Mouse (Mus musculus): ENCODE results near the gene Nploc4. TPM values are rescaled to one million over a fixed set of nuclear protein-coding genes. Genes with fewer than 3 reads are reported as not detected.

Nploc4 gene
- polyA plus RNA-seq (2012; ENCODE audit: insufficient read depth, insufficient read length, missing spikeins) = 45.6 and 46.6 TPM in 2 replicates

DNA sequence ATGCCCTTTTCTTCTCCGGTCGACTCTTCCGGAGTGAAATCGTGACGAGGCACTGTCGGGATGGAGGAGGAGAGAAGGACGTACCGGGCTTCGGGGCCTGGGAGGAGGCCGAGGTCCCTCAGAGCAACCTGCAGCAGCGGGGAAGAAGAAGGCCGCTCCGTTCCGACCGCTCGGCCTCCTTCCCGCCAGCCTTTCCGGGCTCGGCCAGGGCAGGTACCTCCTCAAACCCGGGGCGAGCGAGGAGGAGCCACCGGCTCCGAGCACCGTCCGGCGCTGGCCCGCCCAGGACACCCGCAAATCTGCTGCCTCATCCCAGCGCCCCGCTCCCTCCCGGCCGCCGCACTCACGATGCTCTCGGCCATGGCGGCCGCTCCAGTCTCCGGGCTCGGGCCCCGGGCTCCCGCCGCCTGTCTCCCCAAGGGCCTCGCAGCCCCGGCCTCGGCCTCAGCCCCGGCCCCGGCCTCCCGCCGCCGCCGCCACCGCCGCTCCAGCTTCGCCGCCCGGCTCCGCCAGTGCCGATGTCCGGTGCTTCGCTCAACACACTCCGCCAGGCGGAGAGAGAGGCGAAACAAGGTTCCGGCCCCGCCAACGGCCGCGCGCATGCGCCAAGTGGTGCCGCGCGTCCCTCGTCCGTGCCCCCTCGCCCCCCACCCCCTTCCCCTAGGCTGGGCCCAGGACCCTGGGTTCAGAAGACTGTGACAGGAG is at the start of gene Nploc4:
Nploc4 (minus strand) TSS at position 557 of the 705 bp plus-strand sequence.
- Histone ChIP-seq H3K4me3 (ENCODE audit: insufficient read depth, low read length) (peak within 1 kb of the TSS; percentile 79), H3K27ac (ENCODE audit: insufficient read depth, low read depth, low read length) (peak within 1 kb of the TSS; percentile 62), H3K4me1 (ENCODE audit: control insufficient read depth, insufficient read depth, low read length) (peaks cover 9% of the 10 kb centered on the region)
- TF ChIP-seq POLR2A (IDR thresholded peaks at IDR 0.05; ENCODE audit: borderline replicate concordance, low read depth, low read length) (no peak), CTCF (IDR thresholded peaks at IDR 0.05; ENCODE audit: low read depth, low read length) (no peak)

DNA sequence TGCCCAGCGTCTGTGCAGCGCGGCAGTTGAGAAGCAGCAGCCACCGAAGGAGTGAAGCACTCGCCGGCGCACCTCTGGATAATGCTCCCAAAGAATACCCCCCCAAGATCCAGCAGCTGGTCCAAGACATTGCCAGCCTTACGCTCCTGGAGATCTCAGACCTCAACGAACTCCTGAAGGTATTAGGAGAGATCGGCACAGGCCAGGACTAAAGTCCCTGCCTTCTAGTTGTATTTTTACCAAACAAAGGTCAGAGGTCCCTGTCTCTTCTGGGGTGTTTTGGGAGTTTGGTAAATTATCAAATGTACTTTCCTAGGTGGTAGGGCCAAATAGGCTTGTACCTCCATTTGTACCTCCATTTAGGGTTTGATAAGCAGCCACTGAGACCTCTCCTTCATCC is 47.7 kb upstream of the Nploc4 start:
- no peak for TF ChIP-seq POLR2A (IDR thresholded peaks at IDR 0.05; ENCODE audit: borderline replicate concordance, low read depth, low read length)
- no peak for TF ChIP-seq CTCF (IDR thresholded peaks at IDR 0.05; ENCODE audit: low read depth, low read length)
- H3K4me3 ChIP-seq (ENCODE audit: insufficient read depth, low read length) = peak overlapping the region; percentile 98
- H3K4me1 ChIP-seq (ENCODE audit: control insufficient read depth, insufficient read depth, low read length) = peaks cover 7% of the 10 kb centered on the region
- peak overlapping the region; percentile 66 for H3K27ac ChIP-seq (ENCODE audit: insufficient read depth, low read depth, low read length)

DNA sequence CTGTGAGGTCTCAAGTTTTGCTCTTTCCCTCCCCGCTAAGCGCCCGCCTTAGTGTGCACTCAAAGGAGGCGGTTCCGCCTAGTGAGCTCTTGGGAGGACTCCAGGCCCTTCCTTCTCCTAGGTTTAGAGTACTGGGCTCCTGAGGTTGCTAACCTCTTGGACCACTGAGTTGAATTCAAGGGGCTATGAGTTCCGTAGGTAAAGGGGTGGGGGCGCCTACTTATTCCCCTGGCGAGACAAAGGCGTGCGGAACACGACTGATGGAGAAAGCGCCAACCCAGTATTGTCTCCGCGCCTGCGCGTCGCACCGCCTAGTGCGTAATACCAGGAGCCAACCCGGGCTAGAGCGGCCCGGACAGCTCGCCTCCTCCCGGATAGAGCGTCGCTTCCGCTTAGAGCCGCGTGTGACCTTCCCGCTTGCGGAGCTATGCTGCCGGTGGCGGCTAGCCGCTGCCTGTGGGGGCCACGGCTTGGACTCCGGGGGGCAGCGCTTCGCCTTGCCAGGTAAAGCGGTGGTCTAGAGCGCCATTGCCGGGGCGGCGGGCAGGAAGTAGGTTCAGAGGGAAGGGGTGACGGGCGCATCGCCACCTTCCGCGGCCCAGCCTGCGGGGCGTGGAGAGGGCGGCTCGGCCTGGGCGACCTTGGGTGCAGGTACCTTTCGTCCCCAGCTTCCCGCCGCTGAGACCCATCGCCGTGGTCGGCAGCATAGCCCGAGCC is 46.9 kb upstream of the Nploc4 start, which contains the start of gene Mrpl12:
Mrpl12 (plus strand) TSS at position 349 of the 717 bp plus-strand sequence.
- Histone ChIP-seq H3K27ac (ENCODE audit: insufficient read depth, low read depth, low read length) (peak within 1 kb of the TSS; percentile 66), H3K4me1 (ENCODE audit: control insufficient read depth, insufficient read depth, low read length) (peaks cover 4% of the 10 kb centered on the region), H3K4me3 (ENCODE audit: insufficient read depth, low read length) (peak within 1 kb of the TSS; percentile 98)
- no peak for TF ChIP-seq CTCF (IDR thresholded peaks at IDR 0.05; ENCODE audit: low read depth, low read length)
- 0 out of 2 replicates have a peak, but pooled peaks have one; percentile 58 for TF ChIP-seq POLR2A (IDR thresholded peaks at IDR 0.05; ENCODE audit: borderline replicate concordance, low read depth, low read length)

DNA sequence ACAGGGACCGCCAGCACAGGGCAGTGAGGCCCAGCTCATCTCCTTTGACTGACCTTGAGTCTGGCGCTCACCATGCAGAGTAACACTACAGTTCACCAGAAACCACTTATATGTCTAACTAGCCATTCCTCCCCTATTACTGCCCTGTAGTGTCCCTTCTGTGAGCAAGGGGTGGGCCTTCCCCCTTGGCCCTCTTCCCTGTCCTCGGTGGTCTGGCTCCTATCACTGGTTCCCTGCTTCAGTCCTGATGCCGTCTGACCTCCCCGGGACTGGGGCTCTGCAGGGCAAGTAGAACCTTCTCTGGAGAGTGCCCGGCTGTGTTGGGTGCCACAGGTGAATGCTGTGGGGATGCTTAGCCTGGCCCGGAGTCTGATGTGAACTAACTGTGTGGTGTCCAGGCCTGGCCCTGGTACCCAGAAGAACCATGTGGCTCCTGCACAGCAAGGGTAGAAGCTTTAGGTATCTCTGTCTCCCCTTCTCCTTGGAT is 46.0 kb upstream of the Nploc4 start:
- peak overlapping the region; percentile 98 for H3K4me3 ChIP-seq (ENCODE audit: insufficient read depth, low read length)

DNA sequence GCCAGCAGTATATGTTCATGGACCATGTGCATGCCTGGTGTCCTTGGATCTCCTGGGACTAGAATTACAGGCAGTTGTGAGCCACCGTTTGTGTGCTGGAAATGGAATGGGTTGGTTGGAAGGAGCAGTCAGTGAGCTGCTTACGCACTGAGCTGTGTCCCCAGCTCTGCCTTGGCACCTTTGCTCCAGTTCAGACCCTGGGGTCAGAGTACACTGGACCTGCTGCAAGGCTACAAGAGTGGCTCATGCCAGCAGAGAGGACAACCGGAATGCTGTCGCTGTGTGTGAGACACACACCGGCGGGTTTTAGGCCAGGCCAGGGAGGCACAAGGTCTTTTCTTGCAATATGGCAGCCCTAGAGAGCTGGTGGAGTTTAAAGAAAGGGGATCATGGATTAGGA is 34.5 kb upstream of the Nploc4 start:
- Histone ChIP-seq H3K27ac (ENCODE audit: insufficient read depth, low read depth, low read length) (no peak overlapping the region), H3K4me1 (ENCODE audit: control insufficient read depth, insufficient read depth, low read length) (peaks cover 6% of the 10 kb centered on the region; the same call in 1 of the 2 replicates), H3K4me3 (ENCODE audit: insufficient read depth, low read length) (no peak overlapping the region)
- no peak for TF ChIP-seq CTCF (IDR thresholded peaks at IDR 0.05; ENCODE audit: low read depth, low read length)
- TF ChIP-seq POLR2A (IDR thresholded peaks at IDR 0.05; ENCODE audit: borderline replicate concordance, low read depth, low read length) = no peak

More for the DNA sequence above, 46.0 kb upstream of the Nploc4 start:
- H3K4me1 ChIP-seq (ENCODE audit: control insufficient read depth, insufficient read depth, low read length) = peaks cover 4% of the 10 kb centered on the region; the same call in 1 of the 2 replicates
- TF ChIP-seq POLR2A (IDR thresholded peaks at IDR 0.05; ENCODE audit: borderline replicate concordance, low read depth, low read length) (no peak), CTCF (IDR thresholded peaks at IDR 0.05; ENCODE audit: low read depth, low read length) (no peak)
- H3K27ac ChIP-seq (ENCODE audit: insufficient read depth, low read depth, low read length) = peak overlapping the region; percentile 45; the same call in 1 of the 2 replicates

DNA sequence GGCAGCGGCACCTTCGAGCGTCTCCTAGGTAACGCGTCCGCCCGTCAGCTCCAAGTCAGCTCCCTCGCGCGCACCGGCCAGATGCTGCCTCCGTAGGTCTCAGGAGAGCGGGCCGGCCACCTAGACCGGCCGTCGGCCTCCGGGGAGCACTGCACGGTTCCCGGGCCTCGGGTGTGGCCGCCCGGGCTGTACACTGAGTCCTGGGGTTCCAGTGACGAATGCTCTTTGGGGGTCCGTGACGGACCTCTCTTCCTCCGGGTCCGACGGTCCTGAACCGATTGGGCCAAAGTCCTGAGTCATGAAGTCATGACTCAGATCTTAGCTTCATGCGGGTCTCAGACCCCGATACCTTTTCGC is 30.2 kb upstream of the Nploc4 start:
- TF ChIP-seq POLR2A (IDR thresholded peaks at IDR 0.05; ENCODE audit: borderline replicate concordance, low read depth, low read length) (no peak), CTCF (IDR thresholded peaks at IDR 0.05; ENCODE audit: low read depth, low read length) (no peak)
- Histone ChIP-seq H3K4me1 (ENCODE audit: control insufficient read depth, insufficient read depth, low read length) (peaks cover 18% of the 10 kb centered on the region), H3K4me3 (ENCODE audit: insufficient read depth, low read length) (peak overlapping the region; percentile 66), H3K27ac (ENCODE audit: insufficient read depth, low read depth, low read length) (peak overlapping the region; percentile 18; the same call in 1 of the 2 replicates)

DNA sequence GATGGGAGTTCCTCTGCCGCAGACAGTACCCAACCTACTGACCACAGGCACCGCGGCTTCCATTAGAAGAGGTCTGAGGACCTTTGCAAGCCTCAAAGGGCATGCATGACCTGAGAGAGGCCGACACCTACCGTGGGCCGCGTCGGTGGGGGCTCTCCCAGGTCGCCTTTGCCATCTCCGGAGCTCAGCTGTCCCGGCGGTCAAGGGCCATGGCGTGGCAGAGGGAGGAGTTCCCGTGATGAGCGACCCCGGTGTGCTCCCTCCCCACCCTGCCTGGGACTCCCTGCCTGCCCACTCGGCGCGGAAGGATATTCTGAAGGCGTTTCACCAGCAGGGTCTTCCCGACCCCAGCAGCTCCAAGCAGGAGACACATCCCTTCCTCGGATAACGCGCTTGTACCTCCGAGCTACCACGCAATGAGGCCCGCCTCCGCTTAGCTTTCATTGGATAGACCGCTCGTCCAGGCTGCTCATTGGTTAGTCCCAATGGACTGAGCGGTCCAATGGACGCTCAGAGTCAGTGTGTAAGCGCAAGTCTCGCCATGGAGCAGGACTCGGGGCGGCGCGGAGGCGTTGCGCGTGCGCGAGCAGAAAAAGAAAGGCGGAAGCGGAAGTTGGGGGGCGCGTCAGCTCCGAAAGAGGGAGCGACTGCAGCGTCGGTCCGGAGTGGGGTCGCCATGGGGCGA is 29.7 kb upstream of the Nploc4 start, which contains the start of gene Arl16:
Arl16 (minus strand) TSS at position 557 of the 685 bp plus-strand sequence.
- Histone ChIP-seq H3K27ac (ENCODE audit: insufficient read depth, low read depth, low read length) (peak within 1 kb of the TSS; percentile 18; the same call in 1 of the 2 replicates), H3K4me1 (ENCODE audit: control insufficient read depth, insufficient read depth, low read length) (peaks cover 18% of the 10 kb centered on the region), H3K4me3 (ENCODE audit: insufficient read depth, low read length) (peak within 1 kb of the TSS; percentile 91)
- TF ChIP-seq CTCF (IDR thresholded peaks at IDR 0.05; ENCODE audit: low read depth, low read length) (no peak), POLR2A (IDR thresholded peaks at IDR 0.05; ENCODE audit: borderline replicate concordance, low read depth, low read length) (no peak; the same call in 1 of the 2 replicates)

DNA sequence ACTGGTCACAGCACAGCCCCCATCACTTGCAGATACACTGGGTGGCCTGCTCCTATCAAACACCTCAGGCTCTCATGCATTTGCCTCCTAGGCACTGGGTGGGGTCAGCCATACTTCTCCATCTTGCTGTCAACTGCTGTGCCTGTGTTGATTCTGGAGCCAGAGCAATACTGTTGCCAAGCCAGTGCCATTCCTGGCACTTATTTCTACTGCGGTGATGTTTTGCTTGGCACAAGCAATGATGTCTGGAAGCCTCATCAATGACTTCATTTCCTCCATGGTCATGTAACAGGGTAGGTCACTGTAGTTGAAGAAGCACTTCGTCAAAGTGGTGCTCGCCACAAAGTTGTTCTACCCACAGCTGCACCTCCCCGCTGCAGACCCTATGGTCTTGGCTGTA is 28.0 kb upstream of the Nploc4 start:
- Histone ChIP-seq H3K4me1 (ENCODE audit: control insufficient read depth, insufficient read depth, low read length) (peaks cover 18% of the 10 kb centered on the region), H3K4me3 (ENCODE audit: insufficient read depth, low read length) (no peak overlapping the region), H3K27ac (ENCODE audit: insufficient read depth, low read depth, low read length) (no peak overlapping the region)
- TF ChIP-seq POLR2A (IDR thresholded peaks at IDR 0.05; ENCODE audit: borderline replicate concordance, low read depth, low read length) (no peak), CTCF (IDR thresholded peaks at IDR 0.05; ENCODE audit: low read depth, low read length) (no peak)

DNA sequence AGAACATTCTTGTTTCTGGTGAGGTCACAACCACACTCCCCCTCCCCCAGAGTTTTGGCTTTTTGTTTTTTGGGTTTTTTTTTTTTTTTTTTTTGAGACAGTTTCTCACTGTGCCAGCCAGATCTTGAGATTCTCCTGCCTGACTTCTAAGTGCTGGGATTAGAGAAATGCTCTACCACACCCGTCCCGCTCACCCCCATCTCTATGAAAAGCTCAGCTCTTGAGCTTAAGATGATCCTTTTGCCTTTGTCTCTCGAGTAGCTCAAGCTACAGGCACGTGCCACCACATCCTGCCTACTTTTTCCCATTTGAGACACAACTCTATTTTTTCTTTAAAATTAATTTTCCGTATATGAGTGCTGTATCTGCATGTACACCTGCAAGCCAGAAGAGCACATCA is 26.9 kb upstream of the Nploc4 start:
- peaks cover 18% of the 10 kb centered on the region for H3K4me1 ChIP-seq (ENCODE audit: control insufficient read depth, insufficient read depth, low read length)
- H3K27ac ChIP-seq (ENCODE audit: insufficient read depth, low read depth, low read length) = no peak overlapping the region
- TF ChIP-seq POLR2A (IDR thresholded peaks at IDR 0.05; ENCODE audit: borderline replicate concordance, low read depth, low read length) = no peak
- no peak for TF ChIP-seq CTCF (IDR thresholded peaks at IDR 0.05; ENCODE audit: low read depth, low read length)
- no peak overlapping the region for H3K4me3 ChIP-seq (ENCODE audit: insufficient read depth, low read length)
